In genomic region chr1:134078061-134078795, GRCm38 (mm10) we compare ENCODE assay signal across 8 mouse cellular contexts. TPM values are rescaled to one million over a fixed set of nuclear protein-coding genes. Genes with fewer than 3 reads are reported as not detected.
DNase-seq lines count a peak whose midpoint lies in the region; ATAC-seq and TF ChIP-seq lines count a peak whose summit lies in the region.

No protein-coding gene starts in this region.

- peak overlapping the region; percentile 100 for H3K27ac ChIP-seq in thymus, adult 2 months (ENCODE audit: control insufficient read depth, insufficient read depth, low read length)
- peak overlapping the region; percentile 82 for H3K27ac ChIP-seq in heart, embryonic 15.5 days
- H3K27ac ChIP-seq in limb, embryonic 11.5 days (replicated peaks; ENCODE audit: low read depth, low read length): no peak overlapping the region; the same call in 1 of the 2 replicates
- H3K27ac ChIP-seq in midbrain, embryonic 12.5 days (replicated peaks): peak overlapping the region; percentile 88

- no peaks in the 10 kb centered on the region for H3K9me3 ChIP-seq in heart, embryonic 15.5 days (replicated peaks)
- no peaks in the 10 kb centered on the region for H3K9me3 ChIP-seq in limb, embryonic 11.5 days (ENCODE audit: control insufficient read depth, low read length)
- H3K9me3 ChIP-seq in midbrain, embryonic 12.5 days: no peaks in the 10 kb centered on the region

- under 1% methylated on average over 19 of the region's 19 CpGs for WGBS in thymus, adult 2 months
- 4% methylated on average over 19 of the region's 19 CpGs for WGBS in heart, embryonic 15.5 days
- 16% methylated on average over 19 of the region's 19 CpGs for WGBS in limb, embryonic 11.5 days
- WGBS in midbrain, embryonic 12.5 days: 7% methylated on average over 19 of the region's 19 CpGs

- peaks cover 38% of the 10 kb centered on the region for H3K4me1 ChIP-seq in thymus, adult 2 months (replicated peaks; ENCODE audit: control insufficient read depth, insufficient read depth, low read length)
- peaks cover 68% of the 10 kb centered on the region for H3K4me1 ChIP-seq in heart, embryonic 15.5 days (replicated peaks)
- peaks cover 9% of the 10 kb centered on the region; the same call in 1 of the 2 replicates for H3K4me1 ChIP-seq in limb, embryonic 11.5 days (ENCODE audit: control insufficient read depth, insufficient read depth, low read length)
- H3K4me1 ChIP-seq in midbrain, embryonic 12.5 days: peaks cover 69% of the 10 kb centered on the region

- peak overlapping the region; percentile 100 for H3K4me3 ChIP-seq in thymus, adult 2 months (ENCODE audit: control insufficient read depth, insufficient read depth, low read length)
- peak overlapping the region; percentile 83 for H3K4me3 ChIP-seq in heart, embryonic 15.5 days
- H3K4me3 ChIP-seq in limb, embryonic 11.5 days (ENCODE audit: low read depth, low read length): peak overlapping the region; percentile 65
- H3K4me3 ChIP-seq in midbrain, embryonic 12.5 days: peak overlapping the region; percentile 83

- H3K27me3 ChIP-seq in thymus, adult 2 months (ENCODE audit: control insufficient read depth, insufficient read depth, low read length): no peaks in the 10 kb centered on the region
- H3K27me3 ChIP-seq in heart, embryonic 15.5 days: no peaks in the 10 kb centered on the region
- no peaks in the 10 kb centered on the region for H3K27me3 ChIP-seq in limb, embryonic 11.5 days (ENCODE audit: control insufficient read depth, insufficient read depth, low read length)
- no peaks in the 10 kb centered on the region for H3K27me3 ChIP-seq in midbrain, embryonic 12.5 days

- peaks cover 38% of the 10 kb centered on the region for H3K36me3 ChIP-seq in thymus, adult 2 months (ENCODE audit: control insufficient read depth, insufficient read depth, low read length)
- peaks cover 10% of the 10 kb centered on the region; the same call in 1 of the 2 replicates for H3K36me3 ChIP-seq in heart, embryonic 15.5 days
- no peaks in the 10 kb centered on the region for H3K36me3 ChIP-seq in limb, embryonic 11.5 days (ENCODE audit: control insufficient read depth, insufficient read depth, low read length)
- H3K36me3 ChIP-seq in midbrain, embryonic 12.5 days: peaks cover 25% of the 10 kb centered on the region

- H3K4me2 ChIP-seq in heart, embryonic 15.5 days: peak overlapping the region; percentile 81
- peak overlapping the region; percentile 76 for H3K4me2 ChIP-seq in limb, embryonic 11.5 days (ENCODE audit: low read depth, severe bottlenecking)
- peak overlapping the region; percentile 71 for H3K4me2 ChIP-seq in midbrain, embryonic 12.5 days (replicated peaks)

- peak overlapping the region; percentile 94 for H3K9ac ChIP-seq in heart, embryonic 15.5 days
- peak overlapping the region; percentile 72 for H3K9ac ChIP-seq in limb, embryonic 11.5 days (ENCODE audit: low read length)
- H3K9ac ChIP-seq in midbrain, embryonic 12.5 days (replicated peaks): peak overlapping the region; percentile 90

- TF ChIP-seq CTCF in thymus, adult 2 months (IDR thresholded peaks at IDR 0.05; ENCODE audit: borderline replicate concordance, control insufficient read depth, extremely low read depth, insufficient read depth, low read length, poor library complexity): no peak

- DNase-seq in thymus, adult 2 months: peak; percentile 48
- no peak for DNase-seq in thymus, adult 18-20 months
- DNase-seq in c-Kit-positive CD71-positive TER-119-positive erythroid progenitor cells, embryonic 14.5 days (ENCODE audit: low spot score): peak; percentile 83
- no peak for DNase-seq in limb, embryonic 11.5 days (ENCODE audit: low spot score)
- DNase-seq in ovary, postnatal 14 days (ENCODE audit: low spot score): no peak
- no peak for DNase-seq in left cerebral cortex, adult 11 months (ENCODE audit: low spot score)

- TF ChIP-seq POLR2A in thymus, adult 2 months (IDR thresholded peaks at IDR 0.05; ENCODE audit: control insufficient read depth, extremely low read depth, insufficient read depth, low read length, poor library complexity): no peak

- no peak for ATAC-seq in heart, embryonic 15.5 days (replicated peaks; ENCODE audit: insufficient number of reproducible peaks, insufficient read depth, low FRiP score, low read depth)
- ATAC-seq in limb, embryonic 11.5 days (ENCODE audit: insufficient number of reproducible peaks, low FRiP score, low TSS enrichment, low read depth): 0 out of 2 replicates have a peak, but pooled peaks have one; percentile 0
- peak; percentile 7 for ATAC-seq in midbrain, embryonic 12.5 days (ENCODE audit: low FRiP score, low read depth)

RNA-seq across cellular contexts. Expression of gene Btg2, which starts 0.7 kb away (rescaled TPM):
- polyA plus RNA-seq in thymus, adult 2 months (2012; rRNA removed): 432 and 481 TPM in 2 replicates
- polyA plus RNA-seq in heart, embryonic 15.5 days (2015; fragmentation: Nextera tagmentation; extraction: Ambion mirVana): 36.9 and 45.4 TPM in 2 replicates
- polyA plus RNA-seq in limb, embryonic 11.5 days (2014; fragmentation: Nextera tagmentation; extraction: Ambion mirVana): 21.3 and 22.1 TPM in 2 replicates
- polyA plus RNA-seq in midbrain, embryonic 12.5 days (2016; fragmentation: Nextera tagmentation; extraction: Ambion mirVana): 162 and 172 TPM in 2 replicates

RNA-seq across cellular contexts. Expression of gene Chit1, which starts 32.8 kb away (rescaled TPM):
- polyA plus RNA-seq in thymus, adult 2 months (2012; rRNA removed): 0.54 and 0.78 TPM in 2 replicates
- 0.42 TPM in 2 replicates for polyA plus RNA-seq in heart, embryonic 15.5 days (2015; fragmentation: Nextera tagmentation; extraction: Ambion mirVana)
- polyA plus RNA-seq in limb, embryonic 11.5 days (2014; fragmentation: Nextera tagmentation; extraction: Ambion mirVana): not detected in 2 replicates
- not detected in 2 replicates for polyA plus RNA-seq in midbrain, embryonic 12.5 days (2016; fragmentation: Nextera tagmentation; extraction: Ambion mirVana)

RNA-seq across cellular contexts. Expression of gene Fmod, which starts 41.2 kb away (rescaled TPM):
- polyA plus RNA-seq in thymus, adult 2 months (2012; rRNA removed): 3.5 and 4.4 TPM in 2 replicates
- 23.3 and 32.3 TPM in 2 replicates for polyA plus RNA-seq in heart, embryonic 15.5 days (2015; fragmentation: Nextera tagmentation; extraction: Ambion mirVana)
- 2.9 and 4.5 TPM in 2 replicates for polyA plus RNA-seq in limb, embryonic 11.5 days (2014; fragmentation: Nextera tagmentation; extraction: Ambion mirVana)
- polyA plus RNA-seq in midbrain, embryonic 12.5 days (2016; fragmentation: Nextera tagmentation; extraction: Ambion mirVana): 10.9 and 15.0 TPM in 2 replicates

Comparison
In these comparisons a context has a peak if more than half of its experiments do, and no peak if none do; other contexts are left out.
1. DNase-seq: peak in thymus, adult 2 months (single experiment) and c-Kit-positive CD71-positive TER-119-positive erythroid progenitor cells, embryonic 14.5 days (single experiment); none in thymus, adult 18-20 months (0 of 2), limb, embryonic 11.5 days (single experiment), ovary, postnatal 14 days (single experiment) and left cerebral cortex, adult 11 months (single experiment).
2. Peak in every context shown above with its lines, with median percentiles within 50 percentile points of each other: H3K4me3 ChIP-seq, H3K4me2 ChIP-seq and H3K9ac ChIP-seq.